Mouse (Mus musculus): ENCODE results near the gene Gm15107. TPM values are rescaled to one million over a fixed set of nuclear protein-coding genes. Genes with fewer than 3 reads are reported as not detected.

The Gm15107 gene
- polyA plus RNA-seq (2012; fragmentation: generic; extraction: Trizol), result under 1 TPM in 1 of 2 experiments, not detected in 1; 0.08 TPM

DNA sequence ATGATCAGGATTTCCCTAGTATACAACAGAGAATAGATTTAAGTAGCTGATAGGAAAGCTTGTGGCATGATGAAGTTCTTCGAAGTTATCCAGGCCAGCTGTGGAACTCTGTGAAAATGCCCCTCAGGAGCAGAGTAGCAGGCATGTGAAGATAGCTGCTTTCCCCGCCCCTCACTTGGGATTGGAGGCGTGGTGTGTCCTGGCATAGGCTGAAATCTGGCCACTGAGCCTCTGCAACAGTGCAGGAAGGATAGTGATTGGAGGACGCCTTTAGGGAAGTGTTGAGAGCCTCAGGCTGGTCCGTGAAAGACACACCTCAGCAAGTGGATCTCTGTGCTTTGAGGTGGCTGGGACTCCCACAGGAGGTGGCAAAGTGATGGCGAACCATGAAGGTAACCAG is at the start of gene Gm15107:
Gene Gm15107 (plus strand): TSS at position 301 of the 400 bp plus-strand sequence.

Other genes with a start within 250 kb of the Gm15107 start
- under 1 TPM in 1 of 2 experiments, not detected in 1; 0.06 TPM for gene Gm15080, start 187.7 kb upstream of the Gm15107 start, polyA plus RNA-seq (2012; fragmentation: generic; extraction: Trizol)

All from C3H10T1/2 (cell line).